Mouse (Mus musculus) megakaryocyte, embryonic 14.5 days (primary cell): ENCODE data around the gene Parvb. TPM values are rescaled to one million over a fixed set of nuclear protein-coding genes. Genes with fewer than 3 reads are reported as not detected.

Source experiments
- H3K27me3 ChIP-seq: replicated peaks from 2 replicates; pipeline ENCODE3; 2012; ENCODE audit warnings: inconsistent platforms
- H3K36me3 ChIP-seq: replicated peaks from 2 replicates; pipeline ENCODE3; 2012; ENCODE audit warnings: low read length, inconsistent platforms, mixed read lengths
- H3K4me1 ChIP-seq: 2 replicates; pipeline ENCODE4 v1.6.1; 2012; ENCODE audit warnings: inconsistent platforms
- H3K4me3 ChIP-seq: replicated peaks from 2 replicates; pipeline ENCODE3; 2012; ENCODE audit warnings: moderate library complexity, mild to moderate bottlenecking, inconsistent platforms
- H3K9me3 ChIP-seq: 2 replicates; pipeline ENCODE4 v1.6.1; 2012; ENCODE audit warnings: inconsistent platforms
- FLI1 ChIP-seq: IDR thresholded peaks from 2 replicates; pipeline ENCODE4 v1.6.1; 2012; ENCODE audit warnings: low read length, inconsistent platforms, mixed read lengths
- GATA1 ChIP-seq: IDR thresholded peaks from 3 replicates; pipeline ENCODE4 v1.6.1; 2012; ENCODE audit warnings: mixed read lengths, low read length, inconsistent platforms, borderline replicate concordance
- polyA plus RNA-seq: library from polyadenylated mRNA; stranded (reverse); fragments of >175 nt; gene quantifications from 2 replicates; pipeline ENCODE4 v1.2.3, GENCODE M21; 2012; ENCODE audit warnings: low replicate concordance; ENCODE audit not compliant: insufficient read depth

The Parvb gene
- polyA plus RNA-seq, 1 experiment: 524 TPM

DNA sequence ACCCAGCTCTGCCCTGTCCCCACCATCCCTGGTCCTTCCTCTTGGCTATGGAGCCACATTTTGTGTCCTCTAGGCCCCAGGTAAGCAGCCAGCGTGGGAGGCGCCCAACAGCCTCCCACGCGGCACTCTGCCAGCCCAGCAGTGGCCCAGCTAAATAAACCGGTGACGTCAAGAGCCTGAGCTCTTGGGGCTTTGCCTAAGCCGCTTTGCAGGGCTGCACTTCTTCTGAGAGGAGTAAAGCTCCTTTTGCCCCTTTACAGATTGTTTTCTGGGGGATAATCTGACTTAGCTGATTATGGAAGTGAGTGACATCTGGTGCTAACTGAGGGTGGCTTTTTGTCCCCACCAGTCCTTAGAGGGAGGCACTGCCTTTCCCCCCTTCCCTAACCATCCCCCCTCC lies 69.2 kb downstream of the Parvb start:
- Histone ChIP-seq H3K27me3 (no peaks in the 10 kb centered on the region), H3K9me3 (no peaks in the 10 kb centered on the region), H3K36me3 (peaks cover 100% of the 10 kb centered on the region), H3K4me1 (peaks cover 78% of the 10 kb centered on the region), H3K4me3 (no peak overlapping the region)
- no peak for TF ChIP-seq GATA1
- no peak for TF ChIP-seq FLI1

DNA sequence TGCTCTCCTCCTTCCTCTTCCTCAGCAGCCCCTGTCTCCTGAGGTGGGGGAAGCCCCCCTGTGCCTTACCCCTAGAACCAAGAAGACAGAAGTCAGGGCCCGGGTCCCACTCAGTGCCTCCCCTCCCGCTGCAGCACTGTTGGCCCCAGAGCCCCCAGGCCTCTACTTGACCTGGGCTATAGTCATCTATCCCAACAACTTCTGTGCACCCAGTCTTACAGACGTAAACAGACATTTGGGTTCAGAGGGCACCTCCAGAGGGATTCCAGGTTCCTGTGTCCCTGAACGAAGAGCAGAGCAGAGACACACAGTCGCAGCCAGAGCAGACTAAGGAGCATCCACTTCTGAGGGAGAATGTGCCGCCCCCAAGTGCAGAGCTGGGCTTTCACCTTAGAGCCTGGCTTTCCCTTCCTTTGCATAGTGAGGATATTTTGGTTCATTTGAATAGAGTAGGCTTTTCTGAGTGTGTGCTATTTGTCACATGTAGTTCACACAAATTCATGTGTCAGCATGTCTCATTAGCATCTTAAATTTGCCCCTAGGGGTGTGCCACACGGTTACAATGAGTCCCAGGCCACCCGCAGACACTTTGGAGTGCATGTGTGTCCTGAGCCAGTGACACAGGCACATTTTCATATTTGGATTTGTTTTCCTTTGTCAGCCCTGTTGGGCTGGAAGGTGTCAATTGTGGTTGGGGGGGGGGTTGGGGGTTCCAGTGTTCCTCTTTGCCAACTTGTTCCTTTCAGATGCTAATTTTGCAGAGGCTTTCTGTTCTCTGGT lies 70.0 kb downstream of the Parvb start:
- TF ChIP-seq FLI1 (no peak), GATA1 (no peak)
- H3K36me3 ChIP-seq: peaks cover 99% of the 10 kb centered on the region
- H3K4me3 ChIP-seq: no peak overlapping the region
- H3K27me3 ChIP-seq: no peaks in the 10 kb centered on the region
- H3K9me3 ChIP-seq: no peaks in the 10 kb centered on the region
- H3K4me1 ChIP-seq: peaks cover 72% of the 10 kb centered on the region

DNA sequence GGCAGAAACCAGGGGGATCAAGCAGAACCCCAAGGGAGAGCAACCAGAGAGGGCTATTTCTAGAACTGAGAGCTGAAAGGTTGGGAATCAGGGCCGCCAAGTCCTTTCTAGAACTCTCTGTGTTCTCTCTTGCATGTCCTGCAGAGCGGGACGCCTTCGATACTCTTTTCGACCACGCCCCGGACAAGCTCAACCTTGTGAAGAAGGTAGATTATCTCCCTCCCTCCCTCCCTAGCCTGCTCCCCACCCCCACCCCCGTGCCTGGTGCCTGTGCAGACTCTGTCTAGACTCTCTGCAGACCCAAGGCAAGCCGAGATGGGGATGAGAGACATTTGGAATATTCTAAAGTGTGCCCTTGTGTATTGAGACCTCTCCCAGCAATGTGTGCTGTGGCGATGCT lies 71.4 kb downstream of the Parvb start:
- Histone ChIP-seq H3K4me1 (peaks cover 71% of the 10 kb centered on the region), H3K36me3 (peaks cover 99% of the 10 kb centered on the region), H3K27me3 (no peaks in the 10 kb centered on the region), H3K4me3 (no peak overlapping the region), H3K9me3 (no peaks in the 10 kb centered on the region)
- TF ChIP-seq FLI1 (no peak), GATA1 (no peak)

DNA sequence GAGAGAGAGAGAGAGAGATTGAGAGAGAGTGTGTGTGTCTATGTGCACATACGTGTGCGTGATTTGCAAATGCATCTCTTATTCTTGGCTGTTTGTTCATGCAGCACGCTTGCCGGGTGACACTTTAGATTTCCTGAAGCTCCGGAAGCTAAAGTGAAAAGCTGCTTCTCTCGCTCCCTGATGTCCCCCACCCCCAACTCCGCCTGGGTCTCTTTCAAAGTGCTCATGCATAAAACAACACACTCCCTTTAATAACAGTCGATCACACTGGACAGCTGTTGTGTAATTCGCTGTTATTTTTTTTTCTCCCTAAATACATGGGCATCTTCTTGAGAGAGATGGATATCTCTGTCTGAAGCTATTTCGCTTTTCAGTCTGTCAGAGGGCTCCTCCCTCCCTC lies 73.5 kb downstream of the Parvb start:
- no peak overlapping the region for H3K4me3 ChIP-seq
- no peaks in the 10 kb centered on the region for H3K9me3 ChIP-seq
- H3K36me3 ChIP-seq: peaks cover 99% of the 10 kb centered on the region
- H3K4me1 ChIP-seq: peaks cover 66% of the 10 kb centered on the region
- H3K27me3 ChIP-seq: no peaks in the 10 kb centered on the region
- TF ChIP-seq FLI1: no peak
- TF ChIP-seq GATA1: no peak

GRCm38 (mm10) chr15:84310271-84310670 lies 78.4 kb downstream of the Parvb start:
- TF ChIP-seq FLI1: no peak
- TF ChIP-seq GATA1: no peak
- Histone ChIP-seq H3K4me1 (peaks cover 78% of the 10 kb centered on the region), H3K27me3 (no peaks in the 10 kb centered on the region), H3K36me3 (peaks cover 99% of the 10 kb centered on the region), H3K4me3 (no peak overlapping the region), H3K9me3 (no peaks in the 10 kb centered on the region)

DNA sequence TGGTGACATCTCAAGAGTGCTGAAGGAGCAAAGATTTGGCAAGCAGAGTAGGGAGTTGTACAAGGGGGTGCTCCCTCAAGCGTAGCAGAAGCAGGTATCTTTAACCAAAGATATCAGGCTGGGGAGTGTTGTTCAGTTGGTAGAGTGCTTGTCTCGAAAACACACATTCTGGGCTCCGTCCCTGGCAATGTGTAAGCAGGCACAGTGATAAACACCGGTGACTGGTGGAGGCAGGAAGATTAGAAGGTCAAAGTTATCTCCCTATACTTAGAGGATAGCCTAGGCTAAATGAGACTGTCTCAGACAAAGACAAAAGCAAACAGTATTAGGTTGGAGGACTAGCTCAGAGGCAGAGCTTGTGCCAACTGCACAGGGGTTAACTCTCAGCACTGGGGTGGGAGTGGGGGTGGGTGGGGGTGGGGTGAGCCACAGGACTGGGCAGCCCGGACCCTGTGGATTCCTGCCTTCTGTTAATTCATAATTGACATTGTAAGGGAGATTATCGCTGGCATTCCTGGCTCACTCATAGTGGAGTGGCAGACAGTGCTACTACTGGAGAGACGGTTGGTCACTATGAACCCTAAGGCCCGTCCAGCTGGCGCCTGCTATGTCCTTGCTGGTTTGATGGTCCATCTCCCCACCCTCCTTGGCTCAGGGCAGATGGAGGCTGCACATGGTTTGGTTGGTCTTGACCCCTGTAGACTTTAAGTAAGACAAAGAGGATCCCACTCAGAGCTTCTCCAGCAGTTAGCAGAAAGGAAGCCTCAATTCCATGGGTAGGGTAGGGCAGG lies 79.6 kb downstream of the Parvb start:
- no peak overlapping the region for H3K4me3 ChIP-seq
- peaks cover 83% of the 10 kb centered on the region for H3K4me1 ChIP-seq
- no peaks in the 10 kb centered on the region for H3K27me3 ChIP-seq
- TF ChIP-seq GATA1: no peak
- TF ChIP-seq FLI1: no peak
- peaks cover 99% of the 10 kb centered on the region for H3K36me3 ChIP-seq
- H3K9me3 ChIP-seq: no peaks in the 10 kb centered on the region

- peak overlapping the region; percentile 50 for H3K4me3 ChIP-seq
- H3K27me3 ChIP-seq: no peaks in the 10 kb centered on the region
- H3K36me3 ChIP-seq: peaks cover 88% of the 10 kb centered on the region
- peaks cover 86% of the 10 kb centered on the region for H3K4me1 ChIP-seq
- H3K9me3 ChIP-seq: no peaks in the 10 kb centered on the region
- TF ChIP-seq GATA1 (no peak), FLI1 (no peak)
Measured at GRCm38 (mm10) chr15:84312878-84313565, 81.2 kb downstream of the Parvb start.

DNA sequence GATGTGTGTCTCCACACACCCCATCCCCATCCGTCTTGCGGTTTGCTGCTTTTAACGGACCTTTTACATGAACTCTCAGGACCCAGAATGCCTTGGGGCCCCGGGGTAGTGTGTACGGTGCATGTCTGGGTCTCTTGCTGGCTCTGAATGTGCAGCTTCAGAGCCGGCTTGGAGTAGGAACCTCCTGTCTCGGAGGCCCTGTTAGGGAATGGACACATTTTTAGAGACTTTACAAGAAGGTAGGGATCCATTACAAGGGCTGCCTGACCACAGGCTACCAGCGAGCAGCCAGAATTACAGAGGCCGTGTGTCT lies 81.7 kb downstream of the Parvb start:
- TF ChIP-seq FLI1 (no peak), GATA1 (no peak)

GRCm38 (mm10) chr15:84314420-84315080 lies 82.7 kb downstream of the Parvb start:
- peaks cover 74% of the 10 kb centered on the region for H3K4me1 ChIP-seq
- no peak for TF ChIP-seq GATA1
- no peak for TF ChIP-seq FLI1
- no peak overlapping the region for H3K4me3 ChIP-seq
- H3K9me3 ChIP-seq: no peaks in the 10 kb centered on the region
- H3K36me3 ChIP-seq: peaks cover 73% of the 10 kb centered on the region
- no peaks in the 10 kb centered on the region for H3K27me3 ChIP-seq

More for the DNA sequence above, 81.7 kb downstream of the Parvb start:
- H3K27me3 ChIP-seq: no peaks in the 10 kb centered on the region
- peak overlapping the region; percentile 76 for H3K4me3 ChIP-seq
- H3K9me3 ChIP-seq: no peaks in the 10 kb centered on the region
- H3K36me3 ChIP-seq: peaks cover 83% of the 10 kb centered on the region
- H3K4me1 ChIP-seq: peaks cover 84% of the 10 kb centered on the region
